Mouse (Mus musculus) spleen, adult 2 months (tissue): ENCODE measurements around the gene Ykt6.

Source experiments
- CTCF ChIP-seq: fragments of 200-500 bp; IDR thresholded peaks from 2 replicates; pipeline ENCODE4 v1.5.1; 2011; ENCODE audit warnings: mild to moderate bottlenecking, inconsistent platforms; ENCODE audit not compliant: insufficient read depth, insufficient read length, insufficient replicate concordance; ENCODE audit errors: extremely low read depth
- POLR2A ChIP-seq: fragments of 200-500 bp; IDR thresholded peaks from 2 replicates; pipeline ENCODE4 v1.6.1; 2011; ENCODE audit warnings: low read depth, low read length, inconsistent platforms

DNA sequence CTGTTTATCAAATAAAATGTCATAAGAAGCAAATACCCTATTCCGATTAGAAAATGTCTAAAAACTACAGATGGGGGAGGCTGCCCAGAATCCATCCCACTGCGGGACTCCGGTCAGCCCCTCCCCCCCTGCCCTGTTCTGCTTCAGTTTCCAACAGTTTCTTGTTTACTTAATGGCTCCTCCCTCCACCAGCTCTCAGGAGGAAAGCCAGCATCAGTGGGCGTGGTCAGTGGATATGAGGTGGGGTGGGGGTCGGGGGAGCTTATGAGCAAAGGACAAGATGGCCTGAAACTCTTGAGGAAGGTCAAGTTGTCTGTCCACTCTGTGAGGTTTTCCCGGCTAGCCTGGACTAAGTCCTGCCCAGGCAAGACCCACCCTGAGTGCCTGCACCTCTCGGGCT is 17.7 kb downstream of the Ykt6 start:
- TF ChIP-seq CTCF (no peak), POLR2A (no peak)
